Mouse (Mus musculus) limb, embryonic 14.5 days (tissue): Measurements from ENCODE around the gene Tmem270. TPM values are rescaled to one million over a fixed set of nuclear protein-coding genes. Genes with fewer than 3 reads are reported as not detected.
A peak's percentile ranks its signal among the peaks of the same experiment; 100 is the strongest.

Experiments
- ATAC-seq: fragments of 200-750 bp; cut with Nextera tagmentation; 2 replicates; pipeline ENCODE4 v1.8.0; 2017; ENCODE audit warnings: low read depth, moderate number of reproducible peaks, moderate TSS enrichment; ENCODE audit not compliant: low FRiP score
- DNase-seq: peaks from one replicate; pipeline ENCODE4 v3.0.0-alpha.2; 2015; ENCODE audit warnings: low spot score
- H3K27ac ChIP-seq: fragments of 300-500 bp; sonication (generic); replicated peaks from 2 replicates; pipeline ENCODE4 v1.5.1; 2014; ENCODE audit warnings: low read depth, mild to moderate bottlenecking, low read length, moderate library complexity, mixed read lengths
- H3K27me3 ChIP-seq: fragments of 300-500 bp; sonication (generic); 2 replicates; pipeline ENCODE4 v1.6.1; 2014; ENCODE audit warnings: low read length, mixed read lengths; ENCODE audit not compliant: control insufficient read depth, insufficient read depth
- H3K36me3 ChIP-seq: fragments of 300-500 bp; sonication (generic); 2 replicates; pipeline ENCODE4 v1.6.1; 2014; ENCODE audit warnings: mild to moderate bottlenecking, low read length, moderate library complexity, mixed read lengths; ENCODE audit not compliant: control insufficient read depth, insufficient read depth
- H3K4me1 ChIP-seq: fragments of 300-500 bp; sonication (generic); 2 replicates; pipeline ENCODE4 v1.6.1; 2014; ENCODE audit warnings: antibody characterized with exemption, low read length, mixed read lengths; ENCODE audit not compliant: control insufficient read depth, insufficient read depth
- H3K4me2 ChIP-seq: fragments of 300-500 bp; sonication (generic); replicated peaks from 2 replicates; pipeline ENCODE4 v1.6.1; 2014; ENCODE audit warnings: low read depth, mild to moderate bottlenecking, low read length, moderate library complexity; ENCODE audit not compliant: severe bottlenecking
- H3K4me3 ChIP-seq: fragments of 300-500 bp; sonication (generic); replicated peaks from 2 replicates; pipeline ENCODE4 v1.5.1; 2014; ENCODE audit warnings: low read length
- H3K9ac ChIP-seq: fragments of 300-500 bp; sonication (generic); 2 replicates; pipeline ENCODE4 v1.6.1; 2014; ENCODE audit warnings: mild to moderate bottlenecking, low read depth, low read length, moderate library complexity; ENCODE audit not compliant: severe bottlenecking
- H3K9me3 ChIP-seq: fragments of 300-500 bp; sonication (generic); 2 replicates; pipeline ENCODE4 v1.6.1; 2016; ENCODE audit warnings: low read length; ENCODE audit not compliant: control insufficient read depth
- POLR2A ChIP-seq: fragments of 200-500 bp; IDR thresholded peaks from 2 replicates; pipeline ENCODE4 v1.8.0; 2012; ENCODE audit warnings: inconsistent platforms, mild to moderate bottlenecking, moderate library complexity, borderline replicate concordance; ENCODE audit not compliant: insufficient read depth, insufficient read length; ENCODE audit errors: extremely low read depth
- WGBS: fragments of 180-500 bp; shearing (Covaris S2); extraction: QIAGEN DNeasy Blood & Tissue Kit; methylation state at CpG from one replicate; pipeline ENCODE4 v1.1.7; 2014; 5-methylcytosine and 5-hydroxymethylcytosine counted together
- polyA plus RNA-seq, 2 experiments: library from polyadenylated mRNA; depleted of rRNA in 1 of 2; stranded (reverse) in 1 of 2; unstranded in 1 of 2; fragments of >200 nt; fragmentation: Nextera tagmentation in 1 of 2; extraction: Ambion mirVana in 1 of 2; gene quantifications; 2 replicates each; pipeline versions ENCODE4 v1.2.1 to v1.2.3; 2012 to 2014

Gene Tmem270
- polyA plus RNA-seq, 2 experiments: not detected

GRCm38 (mm10) chr5:134918071-134918832 lies 11.7 kb upstream of the Tmem270 start:
- H3K9me3 ChIP-seq: no peaks in the 10 kb centered on the region
- H3K9ac ChIP-seq: no peak overlapping the region
- H3K27ac ChIP-seq: no peak overlapping the region
- no peaks in the 10 kb centered on the region for H3K36me3 ChIP-seq
- peak; percentile 38 for DNase-seq
- no peak overlapping the region for H3K4me2 ChIP-seq
- H3K4me3 ChIP-seq: no peak overlapping the region
- no peaks in the 10 kb centered on the region for H3K4me1 ChIP-seq
- no peak for ATAC-seq
- 49% methylated on average over 16 of the region's 16 CpGs for WGBS
- H3K27me3 ChIP-seq: no peaks in the 10 kb centered on the region
- no peak for TF ChIP-seq POLR2A

- 78% methylated on average over 8 of the region's 8 CpGs for WGBS
- Histone ChIP-seq H3K4me2 (no peak within 1 kb of the TSS), H3K36me3 (no peaks in the 10 kb centered on the region), H3K9me3 (no peaks in the 10 kb centered on the region), H3K27me3 (no peaks in the 10 kb centered on the region), H3K4me3 (no peak within 1 kb of the TSS), H3K9ac (no peak within 1 kb of the TSS), H3K4me1 (no peaks in the 10 kb centered on the region), H3K27ac (no peak within 1 kb of the TSS)
- no peak for TF ChIP-seq POLR2A
- no peak for ATAC-seq
- DNase-seq: no peak
Measured at GRCm38 (mm10) chr5:134915311-134915710, 8.8 kb upstream of the Tmem270 start, which contains the start of gene Cldn13. Gene Cldn13 (minus strand): TSS chr5:134915526.

DNA sequence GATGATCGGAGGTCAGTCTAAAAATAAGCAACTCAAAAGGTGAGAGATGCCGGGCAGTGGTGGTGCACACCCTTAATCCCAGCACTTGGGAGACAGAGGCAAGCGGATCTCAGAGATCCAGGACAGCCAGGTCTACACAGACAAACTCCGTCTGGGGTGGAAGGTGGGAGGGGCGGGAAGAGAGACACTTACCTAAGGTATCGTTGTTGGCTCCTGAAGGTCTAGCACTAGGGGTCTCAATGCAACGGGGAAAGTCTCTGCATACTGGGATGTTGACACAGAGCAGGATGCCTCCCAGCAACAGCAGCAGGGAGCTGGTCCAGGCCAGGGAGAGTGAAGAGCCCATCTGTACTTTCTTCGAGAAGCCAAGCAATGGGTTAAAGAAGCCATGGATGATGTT lies 8.0 kb upstream of the Tmem270 start:
- ATAC-seq: no peak
- 79% methylated on average over 8 of the region's 8 CpGs for WGBS

DNA sequence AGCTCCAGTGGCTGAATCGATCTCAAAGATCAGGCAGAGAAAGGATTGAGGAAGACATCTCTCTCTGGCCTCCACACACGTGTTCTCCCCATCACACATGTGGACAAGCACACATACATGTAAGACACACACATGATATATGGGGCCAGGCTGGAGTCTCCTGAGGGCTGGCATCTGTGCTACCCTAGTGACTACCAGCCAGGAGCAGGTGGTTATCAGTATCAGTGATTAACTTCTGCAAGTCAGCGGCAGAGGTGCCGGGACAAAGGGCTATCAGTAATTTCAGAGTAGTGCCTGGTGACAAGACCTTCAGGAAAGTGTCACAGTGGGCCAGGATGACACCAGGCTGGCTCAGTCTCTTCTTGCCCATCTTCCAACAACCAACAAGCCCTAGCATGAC lies 7.2 kb upstream of the Tmem270 start:
- H3K9ac ChIP-seq: no peak overlapping the region
- DNase-seq: no peak
- 85% methylated on average over 4 of the region's 4 CpGs for WGBS
- H3K9me3 ChIP-seq: no peaks in the 10 kb centered on the region
- ATAC-seq: no peak
- H3K4me3 ChIP-seq: no peak overlapping the region
- no peak overlapping the region for H3K27ac ChIP-seq
- H3K4me2 ChIP-seq: no peak overlapping the region
- H3K4me1 ChIP-seq: no peaks in the 10 kb centered on the region
- no peaks in the 10 kb centered on the region for H3K36me3 ChIP-seq
- H3K27me3 ChIP-seq: no peaks in the 10 kb centered on the region
- no peak for TF ChIP-seq POLR2A

More for the DNA sequence above, 8.0 kb upstream of the Tmem270 start:
- Histone ChIP-seq H3K4me2 (no peak overlapping the region), H3K27me3 (no peaks in the 10 kb centered on the region), H3K9ac (no peak overlapping the region), H3K4me3 (no peak overlapping the region), H3K36me3 (no peaks in the 10 kb centered on the region), H3K4me1 (no peaks in the 10 kb centered on the region), H3K27ac (no peak overlapping the region), H3K9me3 (no peaks in the 10 kb centered on the region)
- no peak for TF ChIP-seq POLR2A
- no peak for DNase-seq

DNA sequence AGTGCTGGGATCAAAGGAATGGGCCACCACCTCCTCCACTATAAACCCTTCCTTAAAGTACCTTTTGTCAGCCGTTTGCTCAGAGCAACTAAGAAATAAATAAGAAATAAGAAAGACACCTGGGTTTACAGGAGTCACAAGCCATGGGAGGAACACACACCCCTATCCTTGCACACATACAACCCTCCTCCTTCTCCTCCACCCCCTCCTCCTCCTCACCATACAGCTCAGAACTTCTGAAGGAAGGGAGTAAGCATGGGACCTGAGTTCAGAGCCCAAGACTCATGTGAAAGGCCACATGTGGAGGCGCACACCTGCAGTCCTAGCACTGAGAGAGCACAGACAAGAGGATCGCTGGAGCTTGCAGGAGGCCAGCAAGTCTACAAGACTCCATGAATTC lies 6.8 kb upstream of the Tmem270 start:
- Histone ChIP-seq H3K4me1 (no peaks in the 10 kb centered on the region), H3K27me3 (no peaks in the 10 kb centered on the region), H3K4me2 (no peak overlapping the region), H3K9ac (no peak overlapping the region), H3K27ac (no peak overlapping the region), H3K4me3 (no peak overlapping the region), H3K9me3 (no peaks in the 10 kb centered on the region), H3K36me3 (no peaks in the 10 kb centered on the region)
- 69% methylated on average over 3 of the region's 3 CpGs for WGBS
- no peak for DNase-seq
- ATAC-seq: no peak
- TF ChIP-seq POLR2A: no peak

GRCm38 (mm10) chr5:134911901-134912300 lies 5.4 kb upstream of the Tmem270 start:
- Histone ChIP-seq H3K27ac (no peak overlapping the region), H3K27me3 (no peaks in the 10 kb centered on the region), H3K9me3 (no peaks in the 10 kb centered on the region), H3K9ac (no peak overlapping the region), H3K4me1 (no peaks in the 10 kb centered on the region), H3K36me3 (no peaks in the 10 kb centered on the region), H3K4me3 (no peak overlapping the region), H3K4me2 (no peak overlapping the region)
- DNase-seq (no peak), ATAC-seq (no peak)
- no peak for TF ChIP-seq POLR2A
- WGBS: 73% methylated on average over 2 of the region's 2 CpGs
